Mouse (Mus musculus): ENCODE data around the gene Tmem189. TPM values are rescaled to one million over a fixed set of nuclear protein-coding genes. Genes with fewer than 3 reads are reported as not detected.

Tmem189 gene
- polyA plus RNA-seq, 1 experiment from 2014 or later: 45.2 TPM

DNA sequence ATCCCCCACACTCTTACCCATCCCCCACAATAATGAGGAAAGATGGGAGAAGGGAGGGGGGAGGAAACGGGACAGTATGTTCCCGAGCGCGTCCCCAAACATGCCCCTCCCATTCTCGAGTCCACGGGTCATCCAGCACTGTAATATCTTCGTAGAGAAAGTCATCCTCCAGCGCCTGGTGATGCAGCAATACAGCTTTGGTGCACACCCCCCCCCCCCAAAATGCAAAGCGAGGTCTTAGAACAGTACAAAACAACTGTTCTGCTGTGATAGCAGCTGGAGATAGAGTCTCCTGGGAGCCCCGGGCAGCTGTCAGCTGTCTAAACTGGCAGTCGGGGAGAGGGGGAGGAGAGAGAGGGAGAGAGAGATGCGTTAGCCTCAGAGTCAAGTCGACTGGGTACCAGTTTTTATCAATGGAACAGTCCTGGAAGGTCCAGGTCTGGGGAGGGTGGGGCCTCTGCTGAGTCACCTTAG lies 17.4 kb downstream of the Tmem189 start:
- Histone ChIP-seq H3K27ac (no peak overlapping the region), H3K36me3 (no peaks in the 10 kb centered on the region), H3K9me3 (no peaks in the 10 kb centered on the region), H3K27me3 (replicated peaks) (no peaks in the 10 kb centered on the region; the same call in 1 of the 2 replicates), H3K4me2 (replicated peaks) (peak overlapping the region; percentile 31), H3K9ac (no peak overlapping the region), H3K4me1 (no peaks in the 10 kb centered on the region), H3K4me3 (no peak overlapping the region)
- ATAC-seq (ENCODE audit: low FRiP score, low read depth): peak; percentile 33; the same call in 1 of the 2 replicates
- 37% methylated on average over 13 of the region's 13 CpGs for WGBS

DNA sequence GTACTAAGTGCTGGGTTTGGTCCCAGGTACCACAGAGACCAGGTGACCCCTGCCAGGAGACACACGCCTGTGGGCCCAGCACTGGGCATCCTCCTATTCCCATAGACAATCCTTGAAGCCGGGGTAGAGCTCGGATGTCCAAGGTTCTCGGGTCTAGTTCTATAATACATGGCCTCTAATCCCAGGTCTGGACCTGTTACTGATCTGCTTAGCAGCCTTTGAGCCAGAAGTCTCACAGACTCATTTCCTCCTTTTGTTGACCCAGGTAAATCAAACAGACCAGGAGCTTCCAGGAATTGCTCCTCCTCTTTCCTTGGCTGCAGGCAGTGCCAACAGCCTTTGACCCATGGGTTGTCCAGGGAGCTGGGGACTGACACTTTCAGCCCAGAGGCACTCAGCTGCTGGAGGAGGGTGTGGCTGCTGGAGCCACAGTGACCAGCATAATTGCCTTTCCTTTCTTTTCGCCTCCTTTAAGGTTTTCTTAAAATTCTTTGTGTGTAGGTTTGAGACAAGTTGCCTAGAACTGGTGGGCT lies 18.5 kb downstream of the Tmem189 start:
- Histone ChIP-seq H3K9ac (no peak overlapping the region), H3K27ac (no peak overlapping the region), H3K4me3 (no peak overlapping the region), H3K27me3 (replicated peaks) (no peaks in the 10 kb centered on the region; the same call in 1 of the 2 replicates), H3K9me3 (no peaks in the 10 kb centered on the region), H3K4me1 (no peaks in the 10 kb centered on the region), H3K4me2 (replicated peaks) (no peak overlapping the region), H3K36me3 (no peaks in the 10 kb centered on the region)
- 84% methylated on average over 5 of the region's 5 CpGs for WGBS
- no peak for ATAC-seq (ENCODE audit: low FRiP score, low read depth)

DNA sequence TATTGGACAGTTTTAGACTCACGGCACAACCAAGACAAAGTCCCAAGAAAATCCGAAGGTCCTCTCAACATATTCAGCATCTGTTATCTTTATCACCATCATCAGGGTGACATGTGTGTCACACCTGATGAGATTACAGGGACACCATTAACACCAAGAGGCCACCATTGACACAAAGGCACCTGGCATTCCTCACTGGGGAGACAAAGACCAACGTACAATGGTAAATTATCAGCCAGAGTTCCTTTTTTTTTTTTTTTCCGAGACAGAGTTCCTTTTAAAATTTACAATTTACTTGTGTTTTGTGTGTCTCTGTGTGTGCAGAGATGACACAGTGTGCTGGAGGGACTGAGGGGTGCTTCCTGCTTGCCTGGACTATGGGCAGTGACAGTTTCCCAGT lies 20.2 kb downstream of the Tmem189 start:
- ATAC-seq (ENCODE audit: low FRiP score, low read depth): no peak
- Histone ChIP-seq H3K27me3 (replicated peaks) (no peaks in the 10 kb centered on the region; the same call in 1 of the 2 replicates), H3K27ac (no peak overlapping the region), H3K9ac (no peak overlapping the region), H3K4me2 (replicated peaks) (no peak overlapping the region), H3K9me3 (no peaks in the 10 kb centered on the region), H3K36me3 (no peaks in the 10 kb centered on the region), H3K4me1 (no peaks in the 10 kb centered on the region), H3K4me3 (no peak overlapping the region)
- 74% methylated on average over 4 of the region's 4 CpGs for WGBS

DNA sequence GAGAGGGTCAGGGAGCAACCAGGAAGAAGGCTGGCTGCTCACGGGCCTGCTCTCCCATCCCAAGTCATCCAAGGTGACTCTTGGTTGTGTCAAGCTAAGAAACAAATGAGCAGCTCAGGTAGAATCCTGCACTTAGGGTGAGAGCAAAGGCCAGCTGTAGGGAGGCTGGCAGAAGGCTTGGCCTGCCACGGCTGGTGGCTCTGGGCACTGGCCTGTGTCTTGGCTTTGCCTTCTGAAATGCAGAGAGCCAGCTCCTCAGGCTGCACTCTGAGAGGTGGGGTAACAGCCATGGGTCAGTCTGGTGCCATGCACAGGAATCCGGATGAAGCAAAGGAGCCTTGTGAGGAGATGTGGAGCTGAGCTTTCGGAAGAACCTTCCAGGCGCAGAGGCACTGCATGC lies 21.2 kb downstream of the Tmem189 start:
- H3K27me3 ChIP-seq (replicated peaks): no peaks in the 10 kb centered on the region; the same call in 1 of the 2 replicates
- H3K9ac ChIP-seq: no peak overlapping the region
- no peaks in the 10 kb centered on the region for H3K36me3 ChIP-seq
- no peak overlapping the region for H3K27ac ChIP-seq
- no peak overlapping the region for H3K4me2 ChIP-seq (replicated peaks)
- no peaks in the 10 kb centered on the region for H3K4me1 ChIP-seq
- 87% methylated on average over 5 of the region's 5 CpGs for WGBS
- no peak overlapping the region for H3K4me3 ChIP-seq
- no peaks in the 10 kb centered on the region for H3K9me3 ChIP-seq
- ATAC-seq (ENCODE audit: low FRiP score, low read depth): no peak

DNA sequence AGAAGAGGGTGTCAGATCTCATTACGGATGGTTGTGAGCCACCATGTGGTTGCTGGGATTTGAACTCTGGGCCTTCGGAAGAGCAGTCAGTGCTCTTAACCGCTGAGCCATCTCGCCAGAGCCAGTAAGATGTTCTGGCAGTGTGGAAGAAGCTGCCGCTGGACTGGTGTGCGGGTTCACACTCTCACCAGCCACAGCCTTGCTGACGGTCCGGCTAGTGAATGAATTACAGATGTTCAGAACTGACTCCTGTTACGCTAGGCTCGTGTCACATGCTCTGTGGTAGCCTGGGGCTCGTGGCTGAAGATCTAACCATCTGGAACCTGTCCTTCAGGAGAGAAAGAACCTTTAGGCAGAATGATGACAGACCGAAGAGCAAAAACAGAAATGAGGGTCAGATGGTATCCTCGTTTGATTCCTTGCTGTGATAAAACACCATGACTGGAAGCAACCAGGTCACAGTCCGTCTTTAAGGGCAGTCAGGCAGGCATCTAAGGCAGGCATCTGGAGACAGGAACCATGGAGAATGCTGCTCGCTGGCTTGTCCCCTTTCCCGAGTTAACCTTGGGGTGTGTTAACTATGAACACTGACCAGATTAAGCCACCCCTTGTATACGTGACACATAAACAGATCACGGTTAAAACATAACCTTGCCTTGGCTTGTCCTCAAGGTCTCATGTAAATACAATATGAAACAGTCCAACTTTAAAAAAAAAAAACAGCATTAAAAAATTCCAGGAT lies 23.5 kb downstream of the Tmem189 start:
- peaks cover 5% of the 10 kb centered on the region; the same call in 1 of the 2 replicates for H3K4me1 ChIP-seq
- no peaks in the 10 kb centered on the region for H3K36me3 ChIP-seq
- H3K27me3 ChIP-seq (replicated peaks): peaks cover 6% of the 10 kb centered on the region; the same call in 1 of the 2 replicates
- no peak overlapping the region for H3K9ac ChIP-seq
- no peaks in the 10 kb centered on the region for H3K9me3 ChIP-seq
- WGBS: 84% methylated on average over 18 of the region's 18 CpGs
- H3K4me2 ChIP-seq (replicated peaks): no peak overlapping the region
- no peak overlapping the region for H3K4me3 ChIP-seq
- ATAC-seq (ENCODE audit: low FRiP score, low read depth): no peak
- H3K27ac ChIP-seq: no peak overlapping the region

DNA sequence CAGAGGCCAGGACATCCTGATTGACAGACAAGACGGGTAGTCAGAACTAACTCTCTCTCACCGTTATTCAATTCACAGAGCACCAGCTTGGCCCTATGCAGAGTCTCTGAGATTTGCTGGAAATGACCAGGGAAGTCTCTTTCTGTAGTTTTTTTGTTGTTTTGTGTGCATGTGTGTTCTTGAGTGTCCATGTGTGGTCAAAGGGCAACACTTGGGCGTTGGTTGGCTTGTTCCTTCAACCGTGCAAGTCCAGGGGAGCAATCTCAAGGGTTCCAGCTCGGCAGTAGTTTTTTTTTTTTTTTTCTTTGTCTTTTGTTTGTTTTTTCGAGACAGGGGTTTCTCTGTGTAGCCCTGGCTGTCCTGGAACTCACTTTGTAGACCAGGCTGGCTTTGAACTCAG lies 26.9 kb downstream of the Tmem189 start:
- H3K27me3 ChIP-seq (replicated peaks): peaks cover 6% of the 10 kb centered on the region; the same call in 1 of the 2 replicates
- peak overlapping the region; percentile 94; the same call in 1 of the 2 replicates for H3K4me2 ChIP-seq (replicated peaks)
- H3K27ac ChIP-seq: no peak overlapping the region
- H3K36me3 ChIP-seq: no peaks in the 10 kb centered on the region
- peaks cover 33% of the 10 kb centered on the region for H3K4me1 ChIP-seq
- H3K9me3 ChIP-seq: no peaks in the 10 kb centered on the region
- no peak overlapping the region for H3K4me3 ChIP-seq
- ATAC-seq (ENCODE audit: low FRiP score, low read depth): no peak
- whole genome bisulfite sequencing: 57% methylated on average over 6 of the region's 6 CpGs
- H3K9ac ChIP-seq: no peak overlapping the region

DNA sequence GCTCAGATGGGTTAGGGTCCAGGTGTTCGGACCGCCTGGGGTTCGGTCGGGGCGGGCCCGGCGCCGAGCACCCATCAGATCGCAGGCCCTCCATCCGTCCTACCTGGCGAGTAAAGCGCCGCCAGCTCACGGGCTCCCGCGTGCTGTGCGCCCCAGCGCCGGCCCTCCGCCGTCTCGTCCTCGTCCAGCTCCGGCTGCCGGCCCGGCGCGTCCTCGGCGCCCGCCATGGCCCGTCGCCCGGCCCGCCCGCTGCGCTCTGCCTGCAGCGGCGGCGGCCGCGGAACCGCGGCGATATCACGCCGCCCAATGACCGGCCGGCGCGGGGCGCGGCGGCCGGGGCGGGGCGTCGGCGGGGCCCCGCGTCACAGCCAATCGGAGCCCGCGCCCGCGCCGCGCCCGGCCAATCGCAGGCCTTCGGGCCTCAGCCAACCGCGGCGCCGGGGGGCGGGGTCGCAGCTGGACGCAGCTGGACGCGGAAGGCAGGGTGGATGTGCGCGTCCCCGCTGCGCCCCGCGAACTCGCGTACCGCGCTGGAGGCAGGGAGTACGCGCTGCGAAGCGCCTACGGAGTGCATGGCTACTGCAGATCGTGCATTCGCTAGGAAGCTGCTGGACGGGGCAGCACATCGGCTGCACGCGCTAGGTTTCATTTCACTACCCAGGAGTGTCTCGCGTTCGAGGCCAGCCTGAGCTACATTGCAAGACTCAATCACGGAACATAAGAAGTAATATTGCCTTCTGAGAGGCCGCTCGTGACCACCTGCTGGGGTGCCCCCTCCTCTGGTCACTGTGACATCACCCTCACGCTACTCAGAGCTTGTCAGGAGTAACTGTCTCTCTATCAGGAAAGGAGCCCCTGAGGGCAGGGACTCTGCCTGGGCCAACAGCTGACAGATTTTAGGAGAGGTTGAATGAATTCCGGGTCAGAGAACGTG lies 28.1 kb downstream of the Tmem189 start, which contains the start of gene Gm20431:
TSS of gene Gm20431 (minus strand) at position 227 of the 934 bp plus-strand sequence.
- peaks cover 33% of the 10 kb centered on the region for H3K4me1 ChIP-seq
- H3K4me2 ChIP-seq (replicated peaks): peak within 1 kb of the TSS; percentile 94
- H3K9ac ChIP-seq: peak within 1 kb of the TSS; percentile 83
- WGBS: under 1% methylated on average over 109 of the region's 110 CpGs
- H3K4me3 ChIP-seq: peak within 1 kb of the TSS; percentile 85
- H3K36me3 ChIP-seq: no peaks in the 10 kb centered on the region
- H3K27ac ChIP-seq: peak within 1 kb of the TSS; percentile 29; the same call in 1 of the 2 replicates
- peaks cover 6% of the 10 kb centered on the region; the same call in 1 of the 2 replicates for H3K27me3 ChIP-seq (replicated peaks)
- no peaks in the 10 kb centered on the region for H3K9me3 ChIP-seq
- peak; percentile 90 for ATAC-seq (ENCODE audit: low FRiP score, low read depth)

DNA sequence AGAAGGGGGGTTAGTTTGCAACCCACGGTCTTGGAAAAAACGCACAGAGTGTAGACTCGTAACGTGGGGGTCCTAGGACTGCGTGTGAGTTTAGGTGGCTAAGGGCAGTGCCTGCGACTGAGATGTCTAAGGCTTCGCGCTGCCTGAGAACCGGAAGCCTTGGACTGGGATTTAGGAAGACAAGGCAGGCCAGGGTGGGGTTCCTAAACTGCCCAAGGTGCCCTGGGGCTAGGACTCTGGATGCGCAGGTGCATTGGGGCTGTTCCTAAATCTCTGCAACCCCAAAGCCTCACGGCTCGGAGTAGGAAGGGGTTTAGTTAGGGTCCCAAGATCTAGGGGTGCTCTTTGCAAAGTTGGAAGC lies 29.0 kb downstream of the Tmem189 start:
- peak overlapping the region; percentile 94 for H3K4me2 ChIP-seq (replicated peaks)
- peaks cover 6% of the 10 kb centered on the region; the same call in 1 of the 2 replicates for H3K27me3 ChIP-seq (replicated peaks)
- ATAC-seq (ENCODE audit: low FRiP score, low read depth): no peak
- H3K27ac ChIP-seq: no peak overlapping the region
- peaks cover 33% of the 10 kb centered on the region for H3K4me1 ChIP-seq
- H3K9ac ChIP-seq: peak overlapping the region; percentile 83
- peak overlapping the region; percentile 85 for H3K4me3 ChIP-seq
- H3K36me3 ChIP-seq: no peaks in the 10 kb centered on the region
- 2% methylated on average over 12 of the region's 12 CpGs for WGBS
- no peaks in the 10 kb centered on the region for H3K9me3 ChIP-seq

DNA sequence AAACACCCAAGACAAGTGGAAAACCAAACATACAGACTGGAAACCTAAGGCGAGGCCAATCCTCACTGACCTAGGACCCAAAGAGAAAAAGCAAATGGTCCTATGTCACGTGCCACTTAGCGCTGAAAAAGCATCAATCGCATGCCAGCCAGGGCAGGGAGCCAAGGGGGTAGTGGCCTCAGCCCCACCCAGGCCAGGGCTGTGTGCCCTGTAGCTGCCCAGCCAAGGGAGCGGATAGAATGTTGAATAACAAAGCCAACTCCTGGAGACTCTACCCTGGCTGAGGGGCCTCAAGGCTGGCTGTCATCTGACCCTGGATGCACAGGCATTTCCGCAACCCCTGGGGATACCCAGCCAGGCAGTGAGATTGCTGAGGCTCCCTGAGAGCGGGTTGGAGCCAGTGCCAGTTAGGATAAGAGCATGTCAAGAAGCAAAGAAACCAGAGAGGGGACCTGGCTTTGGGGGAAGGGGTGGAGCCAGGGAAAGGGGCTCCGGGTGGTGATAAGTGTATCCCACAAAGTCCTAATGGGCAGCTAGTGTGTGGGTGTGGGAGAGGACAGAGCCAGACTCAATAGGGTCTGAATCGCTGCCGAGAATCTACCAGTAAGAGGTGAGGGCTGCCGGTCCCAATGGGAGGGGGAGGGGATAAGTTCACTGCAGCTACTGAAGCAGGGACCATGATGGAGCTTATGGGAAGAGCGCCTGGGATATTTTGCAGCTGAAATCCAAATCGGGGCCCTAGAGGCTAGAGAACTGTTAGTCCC lies 29.6 kb downstream of the Tmem189 start:
- peaks cover 6% of the 10 kb centered on the region; the same call in 1 of the 2 replicates for H3K27me3 ChIP-seq (replicated peaks)
- H3K9me3 ChIP-seq: no peaks in the 10 kb centered on the region
- peak overlapping the region; percentile 85 for H3K4me3 ChIP-seq
- H3K27ac ChIP-seq: peak overlapping the region; percentile 18; the same call in 1 of the 2 replicates
- peak overlapping the region; percentile 94 for H3K4me2 ChIP-seq (replicated peaks)
- WGBS: 23% methylated on average over 13 of the region's 13 CpGs
- ATAC-seq (ENCODE audit: low FRiP score, low read depth): no peak
- H3K4me1 ChIP-seq: peaks cover 33% of the 10 kb centered on the region
- H3K36me3 ChIP-seq: no peaks in the 10 kb centered on the region
- peak overlapping the region; percentile 83 for H3K9ac ChIP-seq

DNA sequence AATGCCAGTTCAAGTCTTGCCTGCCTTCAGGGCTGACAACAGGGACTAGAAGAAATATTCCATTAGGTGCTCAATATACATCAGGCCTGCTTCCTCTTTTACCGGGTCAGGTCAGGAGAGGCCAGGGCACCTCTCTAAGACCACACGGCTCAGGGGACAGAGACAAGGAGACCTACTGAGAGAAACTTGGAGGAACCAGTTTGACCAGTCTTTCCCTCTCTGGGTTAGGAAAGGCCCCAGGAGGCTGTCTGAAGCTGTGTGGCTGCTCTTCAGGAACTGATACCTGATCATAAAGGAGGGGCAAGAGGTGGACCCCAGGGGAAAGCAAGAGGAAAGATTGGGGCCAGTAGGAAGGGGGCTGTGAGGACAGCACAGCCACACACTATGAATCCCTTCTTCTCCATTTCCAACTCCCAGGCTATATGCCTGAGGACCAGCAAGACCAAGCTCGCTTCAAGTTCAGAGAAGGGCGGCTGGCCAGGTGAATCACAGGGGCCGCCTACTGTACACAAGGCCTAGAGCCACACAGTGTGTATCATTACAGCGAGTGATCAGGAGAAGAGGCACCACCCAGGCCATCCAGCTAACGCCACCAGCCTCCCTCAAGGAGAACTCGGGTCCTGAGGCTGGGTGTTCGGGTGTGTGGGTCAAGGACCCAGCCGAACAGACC lies 30.3 kb downstream of the Tmem189 start:
- 78% methylated on average over 10 of the region's 10 CpGs for WGBS
- Histone ChIP-seq H3K27me3 (replicated peaks) (peaks cover 6% of the 10 kb centered on the region; the same call in 1 of the 2 replicates), H3K36me3 (peaks cover 7% of the 10 kb centered on the region), H3K9me3 (no peaks in the 10 kb centered on the region), H3K27ac (no peak overlapping the region), H3K9ac (peak overlapping the region; percentile 83; the same call in 1 of the 2 replicates), H3K4me3 (no peak overlapping the region), H3K4me1 (peaks cover 33% of the 10 kb centered on the region), H3K4me2 (replicated peaks) (peak overlapping the region; percentile 94)
- ATAC-seq (ENCODE audit: low FRiP score, low read depth): no peak

DNA sequence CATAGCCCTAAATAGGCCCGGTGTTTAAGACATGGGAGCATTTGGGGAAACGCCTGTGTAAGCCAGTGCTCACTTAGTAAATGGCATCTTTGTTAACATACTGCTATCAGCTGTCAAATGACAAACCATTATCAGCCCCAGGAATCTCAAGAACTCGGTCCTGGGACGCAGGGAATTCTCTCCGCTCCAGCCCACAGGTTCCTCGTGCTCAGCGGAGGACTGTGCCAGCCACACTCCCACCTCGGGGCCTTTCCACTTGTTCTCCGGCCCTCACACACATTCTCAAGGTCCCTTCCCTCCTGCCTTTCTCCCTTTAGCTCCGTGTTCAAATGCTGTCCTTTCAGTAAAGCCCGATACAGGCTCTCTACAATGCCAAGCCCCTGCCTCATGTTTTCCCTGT lies 30.9 kb downstream of the Tmem189 start:
- ATAC-seq (ENCODE audit: low FRiP score, low read depth): no peak
- Histone ChIP-seq H3K4me3 (no peak overlapping the region), H3K4me1 (peaks cover 33% of the 10 kb centered on the region), H3K27me3 (replicated peaks) (peaks cover 6% of the 10 kb centered on the region; the same call in 1 of the 2 replicates), H3K27ac (no peak overlapping the region), H3K4me2 (replicated peaks) (no peak overlapping the region), H3K9me3 (no peaks in the 10 kb centered on the region), H3K9ac (no peak overlapping the region), H3K36me3 (peaks cover 9% of the 10 kb centered on the region)
- 79% methylated on average over 11 of the region's 11 CpGs for WGBS
